Mouse (Mus musculus) v-Abl transformed pro-B cells (cell line): Measurements from ENCODE around the gene Trex1.

ENCODE experiments used
- in situ Hi-C, 2 experiments: fragments of 400-800 bp; cut with MboI; formaldehyde crosslinking; loops; one replicate each; pipeline ENCODE4 v1.15.1; 2025; ENCODE audit not compliant: unreplicated experiment in 2 of 2

Gene Trex1

DNA sequence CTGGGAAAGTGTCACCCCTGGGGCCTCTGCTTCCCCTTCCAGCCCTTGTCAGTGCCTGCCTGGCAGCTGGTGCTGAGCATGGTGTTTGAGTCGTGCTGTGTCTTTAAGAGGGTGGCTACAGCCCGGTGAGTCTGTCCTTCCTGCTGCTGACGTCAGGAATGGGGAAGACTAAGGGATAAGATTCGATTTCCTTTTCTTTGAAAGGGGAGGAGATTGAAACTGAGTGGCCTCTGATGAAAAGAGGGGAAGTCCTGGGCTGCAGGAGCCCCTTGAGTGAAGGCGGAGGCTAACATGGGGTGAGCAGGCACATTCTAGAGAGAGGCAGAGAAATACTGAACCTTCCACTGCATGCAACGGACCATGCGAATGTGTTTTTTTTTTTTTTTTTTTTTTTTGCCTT is 4.8 kb downstream of the Trex1 start:
- in situ Hi-C loops = no loop called here

DNA sequence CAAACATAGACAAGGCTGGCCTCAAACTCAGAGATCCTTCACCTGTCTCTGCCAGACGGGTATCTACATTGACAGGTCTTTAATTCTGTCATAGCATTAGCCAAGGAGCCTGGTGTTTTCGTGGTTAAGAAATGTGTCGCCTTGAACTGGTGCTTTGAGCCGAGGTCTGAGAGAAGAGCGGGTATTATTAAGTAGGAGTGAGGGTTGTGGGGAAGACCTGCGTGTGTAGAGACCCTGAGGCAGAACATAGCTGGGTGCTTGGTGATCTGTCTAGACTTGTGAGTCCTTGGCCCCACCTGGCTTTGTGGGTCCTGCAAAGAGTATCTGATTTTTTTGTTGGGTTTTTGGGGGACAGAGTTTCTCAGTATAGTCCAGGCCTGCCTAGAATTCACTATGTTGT is 5.7 kb downstream of the Trex1 start:
- in situ Hi-C loops = no loop called here

DNA sequence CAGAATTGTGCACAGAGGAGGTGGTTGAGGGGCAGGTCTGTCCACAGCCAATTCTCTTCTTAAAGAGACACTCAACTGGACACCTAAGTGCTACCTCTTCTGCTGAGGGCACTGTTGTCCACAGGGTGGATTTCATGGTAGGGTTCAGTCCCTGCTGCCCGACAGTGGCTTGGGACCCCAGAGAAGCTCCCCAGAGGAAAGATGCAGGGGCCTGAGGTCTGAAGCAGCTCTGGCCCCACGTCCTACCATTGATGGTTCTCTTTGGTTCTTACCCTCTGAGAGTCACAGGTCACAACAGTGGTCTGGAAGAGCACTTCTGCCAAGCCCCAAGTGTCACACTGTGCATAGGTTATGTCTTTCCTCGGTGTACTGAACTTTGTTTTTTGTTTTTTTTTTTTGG is 6.2 kb downstream of the Trex1 start:
- in situ Hi-C loops = no loop called here

DNA sequence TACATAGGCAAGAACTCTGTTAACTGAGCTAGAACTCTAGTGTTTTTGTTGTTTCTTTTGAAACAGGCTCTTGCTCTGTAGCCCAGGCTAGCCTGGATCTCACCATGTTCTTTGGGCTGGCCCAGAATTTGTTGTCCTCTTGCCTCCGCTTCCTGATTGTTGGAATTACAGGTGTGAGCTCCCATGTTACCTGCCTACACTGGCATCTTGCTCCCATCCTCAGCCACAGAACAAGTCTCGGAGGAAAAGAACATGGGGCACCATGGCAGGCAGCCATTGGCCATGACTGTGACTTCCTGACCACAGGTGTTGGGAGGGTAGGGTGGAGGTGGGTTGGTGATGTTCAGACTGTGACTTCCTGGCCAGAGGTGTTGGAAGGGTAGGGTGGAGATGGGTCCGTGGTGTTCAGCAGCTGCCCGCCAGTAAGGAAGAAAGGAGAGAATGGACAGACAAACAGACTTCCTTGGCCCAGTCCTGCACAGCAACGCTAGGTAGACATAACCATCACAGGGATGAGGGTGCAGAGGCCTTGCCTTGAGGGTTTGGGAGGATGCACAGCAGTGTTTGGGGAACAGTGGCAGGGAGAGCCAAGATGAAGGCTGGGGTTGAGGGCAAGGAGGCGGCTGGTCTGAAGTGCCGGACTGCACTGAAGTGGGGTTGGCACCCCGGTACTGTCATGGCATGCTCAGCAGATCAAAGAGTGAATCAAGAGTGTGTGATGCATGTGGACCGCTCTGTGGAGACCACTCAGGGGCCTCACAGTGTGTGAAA is 6.9 kb downstream of the Trex1 start:
- in situ Hi-C loops = no loop called here

DNA sequence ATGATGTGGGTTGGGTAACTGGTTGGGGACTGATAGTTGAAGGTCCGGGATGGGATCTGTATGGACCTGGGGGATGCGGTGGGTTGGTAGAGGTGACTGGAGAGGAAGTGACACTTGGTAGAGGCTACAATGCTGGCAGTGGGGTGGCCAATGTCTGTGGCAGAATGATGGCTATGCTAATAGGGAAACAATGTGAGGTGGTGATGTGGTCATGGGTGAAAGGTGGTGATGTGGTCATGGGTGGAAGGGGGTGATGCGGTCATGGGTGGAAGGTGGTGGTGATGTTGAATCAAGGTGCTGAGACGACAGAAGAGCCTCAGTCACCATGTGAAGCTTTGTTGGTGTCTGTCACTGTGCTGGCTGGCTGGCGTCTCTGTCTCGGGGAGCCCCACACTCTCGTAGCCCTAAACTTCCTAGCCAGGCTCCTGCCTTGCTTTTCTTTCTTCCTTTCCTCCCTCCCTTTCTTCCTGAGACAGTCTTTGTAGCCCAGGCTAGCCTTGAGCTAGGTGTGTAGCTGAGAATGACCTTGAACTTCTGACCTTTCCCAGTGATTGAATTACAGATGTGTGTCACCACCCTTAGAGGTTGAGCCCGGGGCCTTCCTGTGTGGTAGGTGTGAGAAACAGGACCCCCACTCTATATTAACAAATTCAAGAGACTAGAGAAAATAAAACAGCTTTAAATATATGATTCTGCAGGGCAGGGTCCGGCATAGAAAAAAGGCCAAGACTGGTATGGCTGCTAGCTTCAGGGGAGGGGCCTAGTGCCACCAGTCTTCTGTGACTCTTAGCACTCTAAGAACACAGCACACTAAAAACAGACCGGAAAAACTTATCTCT is 7.7 kb downstream of the Trex1 start:
- in situ Hi-C loops = no loop called here

DNA sequence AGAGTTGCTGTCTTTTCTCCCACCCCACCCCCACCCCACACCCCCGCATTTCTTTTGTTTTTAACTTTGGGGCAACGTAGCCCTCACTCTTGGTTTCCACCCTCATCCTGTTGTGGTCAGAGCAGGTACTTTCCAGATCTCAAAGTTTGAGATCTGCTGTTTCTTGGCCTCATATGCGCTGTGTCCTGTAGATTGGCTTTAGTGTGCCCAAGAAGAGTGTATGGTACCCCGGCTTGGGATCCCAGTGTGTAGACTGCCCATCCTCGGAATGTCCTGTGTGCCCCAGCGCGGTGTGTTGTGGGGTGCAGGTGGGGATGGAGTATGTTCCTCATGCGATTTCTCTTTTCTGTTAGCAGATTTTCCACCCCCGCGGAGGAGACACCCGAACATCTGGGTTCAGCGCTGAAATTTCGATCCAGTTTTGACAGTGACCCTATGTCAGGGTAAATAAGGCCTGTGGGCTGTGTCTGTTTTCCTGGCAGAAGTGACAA is 8.5 kb downstream of the Trex1 start:
- in situ Hi-C loops = no loop called here

DNA sequence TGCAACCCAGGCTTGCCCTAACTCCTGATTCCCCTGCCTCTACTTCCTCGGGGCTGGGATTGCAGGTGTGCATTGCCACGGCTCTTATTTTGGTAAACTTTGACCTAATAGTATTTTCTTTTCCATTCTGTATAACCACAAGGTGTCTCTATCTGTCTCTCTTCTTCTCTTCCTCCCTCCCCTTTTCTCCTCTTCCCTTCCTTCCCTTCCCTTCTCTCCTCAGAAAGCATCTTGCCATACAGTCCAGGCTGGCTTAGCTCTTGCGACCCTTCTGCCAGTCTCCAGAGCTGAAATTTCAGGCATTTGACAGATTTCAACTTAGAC is 8.9 kb downstream of the Trex1 start:
- in situ Hi-C loops = no loop called here

DNA sequence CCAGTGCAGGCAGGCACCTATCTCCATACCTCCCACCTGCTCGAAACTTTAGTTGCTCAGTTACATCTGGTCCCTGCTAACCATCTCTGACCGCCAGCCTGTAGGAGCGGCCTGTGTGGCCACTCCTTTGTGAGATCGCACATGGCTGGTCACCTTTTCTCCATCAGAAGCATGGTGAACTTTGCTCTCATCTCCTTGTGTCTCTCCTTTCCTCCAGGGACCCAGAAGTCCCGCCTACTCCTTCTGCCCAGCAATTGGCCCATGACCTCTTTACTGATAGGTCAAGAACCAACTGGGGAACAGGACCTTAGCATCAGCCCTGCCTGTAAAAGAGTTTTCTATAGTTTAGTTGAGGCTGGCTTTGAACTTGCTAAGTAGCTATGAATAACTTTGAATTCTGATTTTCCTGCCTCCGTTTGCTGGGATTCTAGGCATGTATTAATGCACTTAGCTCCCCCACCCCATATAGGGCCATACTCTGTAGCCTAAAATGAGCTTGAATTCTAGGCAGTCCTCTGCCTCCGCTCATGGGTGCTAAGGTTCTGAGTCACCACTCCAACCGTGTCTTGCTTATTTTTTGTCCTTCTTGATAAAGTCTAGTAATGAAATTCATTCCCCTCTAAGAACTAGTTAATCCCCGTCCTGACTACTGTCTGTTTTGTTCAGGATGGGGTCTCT is 9.4 kb downstream of the Trex1 start:
- in situ Hi-C loops = loop anchor here (5.0 kb wide), 2 partner anchors 67 to 72 kb away; no protein-coding TSS in a partner anchor

DNA sequence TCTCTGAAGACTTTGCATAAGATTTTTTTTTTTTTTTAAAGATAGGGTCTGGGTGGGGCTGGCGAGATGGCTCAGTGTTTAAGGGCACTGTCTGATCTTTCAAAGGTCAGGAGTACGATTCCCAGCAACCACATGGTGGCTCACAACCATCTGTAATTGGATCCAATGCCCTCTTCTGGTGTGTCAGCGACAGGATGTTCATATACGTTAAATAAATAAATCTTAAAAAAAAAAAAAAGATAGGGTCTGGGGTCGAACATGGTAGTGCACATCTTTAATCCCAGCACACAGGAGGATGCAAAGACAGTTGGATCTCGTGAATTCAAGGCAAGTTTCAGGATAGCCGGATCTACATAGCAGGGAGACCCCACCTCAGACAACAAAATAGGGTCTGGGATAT is 10.2 kb downstream of the Trex1 start:
- in situ Hi-C loops = loop anchor here (5.0 kb wide), 2 partner anchors 68 to 73 kb away; no protein-coding TSS in a partner anchor

DNA sequence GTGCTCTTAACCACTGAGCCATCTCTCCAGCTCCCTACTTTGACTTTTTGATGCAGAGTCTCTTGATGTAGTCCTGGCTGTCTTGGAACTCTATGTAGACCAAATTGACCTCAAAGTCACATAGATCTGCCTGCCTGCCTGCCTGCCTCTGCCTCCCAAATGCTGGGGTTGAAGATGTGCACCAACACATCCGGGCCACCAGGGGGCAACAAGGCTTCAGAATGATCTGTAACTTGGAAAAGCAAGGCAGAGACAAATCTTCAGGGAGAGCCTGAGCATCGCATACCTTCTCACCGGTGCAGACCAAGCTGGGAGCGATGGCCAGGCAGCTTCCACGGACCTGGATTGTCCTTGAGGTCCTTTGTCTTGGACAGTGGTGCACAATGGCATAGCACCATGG is 13.2 kb downstream of the Trex1 start:
- in situ Hi-C loops = loop anchor here (5.0 kb wide), 2 partner anchors 71 to 76 kb away; no protein-coding TSS in a partner anchor

DNA sequence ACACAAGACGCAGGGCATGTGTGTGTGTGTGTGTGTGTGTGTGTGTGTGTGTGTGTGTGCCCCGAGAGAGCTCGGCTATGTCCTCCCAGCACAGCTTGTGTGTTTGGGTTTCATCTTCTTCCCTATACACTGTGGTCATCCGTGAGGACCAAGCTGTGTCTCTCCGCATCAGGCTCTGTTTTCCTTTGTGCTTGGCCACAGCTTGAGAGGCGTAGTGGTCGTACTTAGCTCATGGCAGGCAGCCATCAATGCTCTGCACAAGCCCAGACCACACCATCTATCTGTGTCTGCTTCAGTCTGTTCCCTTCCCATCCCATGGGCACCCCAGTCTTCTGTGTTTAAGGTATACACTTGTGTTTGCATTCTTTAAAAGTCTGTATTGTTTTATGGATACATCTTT is 18.2 kb downstream of the Trex1 start:
- in situ Hi-C loops = no loop called here

DNA sequence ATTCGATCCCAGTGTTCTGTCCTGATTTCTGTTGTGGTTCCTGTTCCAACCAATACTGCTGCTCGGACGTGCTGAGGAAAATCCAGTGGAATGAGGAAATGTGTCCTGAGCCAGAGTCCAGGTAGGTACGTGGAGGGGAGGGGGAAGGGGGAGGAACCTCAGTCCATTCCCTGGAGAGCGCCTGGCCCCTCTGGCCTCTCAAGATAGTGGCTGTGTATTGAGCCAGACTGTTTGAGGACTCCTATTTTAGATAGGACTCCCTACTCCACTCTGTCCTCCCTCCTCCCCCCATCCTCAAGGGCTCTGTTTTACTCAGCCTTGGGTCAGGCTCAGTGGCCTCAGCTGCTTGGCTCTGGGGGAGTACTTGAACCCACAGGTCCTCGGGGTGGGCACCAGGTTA is 18.6 kb downstream of the Trex1 start:
- in situ Hi-C loops = no loop called here

DNA sequence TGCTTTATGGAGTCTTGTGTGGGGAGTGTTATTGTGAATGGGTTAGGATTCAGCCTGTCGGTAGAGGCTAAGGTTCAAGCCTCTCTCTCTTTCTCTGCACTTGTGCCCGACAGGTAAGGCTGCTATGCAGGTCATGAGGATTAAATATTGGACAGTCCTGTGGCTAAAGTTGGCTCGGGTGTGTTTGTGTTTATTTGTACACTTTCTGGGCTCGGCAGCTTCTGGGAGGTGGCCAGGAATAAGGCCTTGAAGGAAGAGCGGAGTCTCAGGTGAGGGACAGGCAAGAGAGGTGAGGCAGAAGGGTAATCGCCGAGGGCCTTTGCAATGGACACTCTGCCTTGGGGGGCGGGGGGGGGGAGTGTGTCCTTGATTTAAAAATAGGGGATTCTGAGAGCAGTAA is 19.3 kb downstream of the Trex1 start:
- in situ Hi-C loops = no loop called here

DNA sequence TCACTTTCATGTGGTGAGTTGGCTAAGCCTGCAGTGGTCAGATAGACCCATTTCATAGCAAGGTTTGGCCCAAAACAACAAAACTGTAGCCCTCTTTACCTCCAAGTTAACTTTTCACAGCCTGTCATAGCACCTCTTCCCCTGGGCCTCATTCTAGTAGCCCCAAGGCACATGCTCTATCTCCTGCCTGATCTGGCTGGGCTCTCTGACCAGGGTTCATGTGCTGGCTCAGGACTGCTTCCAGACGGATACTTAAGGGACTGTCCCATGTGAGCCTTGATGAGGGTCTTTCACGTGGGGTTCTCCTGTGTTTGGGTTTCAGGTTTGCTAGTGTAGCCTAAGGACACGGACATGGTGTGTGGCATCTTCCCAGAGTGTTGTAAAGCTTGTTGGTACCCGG is 19.9 kb downstream of the Trex1 start:
- in situ Hi-C loops = no loop called here

DNA sequence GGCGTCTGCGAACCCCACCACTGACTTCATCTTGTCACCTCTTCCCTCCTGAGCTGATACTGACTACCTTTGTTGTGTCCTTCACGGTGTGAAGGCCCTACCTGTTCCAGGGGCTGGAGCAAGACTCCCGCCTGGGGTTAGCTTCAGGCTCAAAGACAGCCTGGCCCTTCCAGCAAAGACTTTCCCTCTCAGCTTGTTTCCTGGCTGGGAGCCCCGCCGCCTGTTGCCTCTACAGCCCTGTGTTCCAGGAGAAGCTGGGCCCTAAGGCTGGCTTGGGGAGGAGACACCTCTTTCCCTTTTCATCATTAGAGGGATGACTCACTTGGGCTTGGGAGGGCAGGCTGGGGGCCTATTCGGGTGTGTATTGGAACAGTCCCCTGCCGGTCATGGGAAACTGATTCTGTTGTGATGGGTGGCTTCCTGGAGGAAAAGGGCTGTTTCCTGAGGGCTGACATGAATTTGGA is 20.6 kb downstream of the Trex1 start:
- in situ Hi-C loops = no loop called here

DNA sequence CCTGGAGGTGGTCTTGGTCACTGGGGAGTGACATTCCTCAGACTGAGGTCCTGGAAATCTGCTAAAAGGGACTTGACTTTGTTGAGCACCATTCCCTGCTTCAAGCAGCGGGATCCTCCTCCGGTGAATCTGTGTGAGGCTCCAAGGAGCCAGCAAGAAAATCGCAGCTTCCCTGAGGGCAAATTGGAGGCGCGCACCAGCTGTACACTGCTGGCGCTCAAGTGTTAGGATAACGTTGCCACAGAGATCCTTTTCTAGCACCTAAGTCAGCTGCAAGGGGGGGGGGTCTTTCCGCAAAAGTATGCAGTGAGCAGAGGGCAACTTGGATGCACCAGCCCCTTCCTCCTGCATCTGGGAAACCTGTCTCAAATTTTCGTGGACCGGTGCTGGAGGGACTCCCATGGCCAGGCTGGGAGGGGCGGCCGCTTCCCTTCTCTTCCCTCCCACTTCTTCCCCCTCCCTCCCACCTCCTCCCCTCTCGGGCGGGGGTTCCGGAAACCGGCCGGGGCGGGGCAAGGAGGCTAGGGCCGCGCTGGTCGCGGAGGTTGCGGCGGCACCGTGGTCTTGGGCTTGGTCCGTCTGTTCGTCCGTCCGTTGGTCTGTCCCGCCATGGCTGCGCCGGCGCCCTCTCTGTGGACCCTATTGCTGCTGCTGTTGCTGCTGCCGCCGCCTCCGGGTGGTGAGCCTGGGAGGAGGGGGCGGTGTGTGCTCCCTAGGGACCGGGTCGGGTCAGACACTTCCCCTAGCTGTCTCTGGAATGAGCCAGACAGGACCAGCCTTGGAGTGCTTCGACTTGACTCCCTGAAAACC is 21.2 kb downstream of the Trex1 start, which contains the start of gene Shisa5:
Gene Shisa5, plus strand, starts transcription at position 480 of the 810 bp plus-strand sequence.
- in situ Hi-C loops = no loop called here

DNA sequence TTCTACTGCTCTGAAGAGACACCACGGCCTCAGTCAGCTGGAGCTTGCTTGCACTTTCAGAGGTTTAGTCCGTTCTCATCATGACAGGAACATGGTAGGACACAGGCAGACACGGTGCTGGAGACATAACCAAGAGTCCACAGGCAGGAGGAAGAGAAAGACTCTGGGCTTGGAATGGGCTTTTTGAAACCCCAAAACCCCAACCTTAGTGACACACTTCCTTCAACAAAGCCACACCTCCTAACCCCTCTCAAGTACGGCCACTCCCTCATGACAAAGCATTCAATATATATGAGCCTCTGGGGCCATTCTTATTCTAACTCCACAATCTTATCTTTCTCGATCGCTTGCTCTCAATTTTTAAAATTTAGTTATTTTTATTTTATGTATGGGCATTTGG is 27.1 kb downstream of the Trex1 start:
- in situ Hi-C loops = no loop called here

DNA sequence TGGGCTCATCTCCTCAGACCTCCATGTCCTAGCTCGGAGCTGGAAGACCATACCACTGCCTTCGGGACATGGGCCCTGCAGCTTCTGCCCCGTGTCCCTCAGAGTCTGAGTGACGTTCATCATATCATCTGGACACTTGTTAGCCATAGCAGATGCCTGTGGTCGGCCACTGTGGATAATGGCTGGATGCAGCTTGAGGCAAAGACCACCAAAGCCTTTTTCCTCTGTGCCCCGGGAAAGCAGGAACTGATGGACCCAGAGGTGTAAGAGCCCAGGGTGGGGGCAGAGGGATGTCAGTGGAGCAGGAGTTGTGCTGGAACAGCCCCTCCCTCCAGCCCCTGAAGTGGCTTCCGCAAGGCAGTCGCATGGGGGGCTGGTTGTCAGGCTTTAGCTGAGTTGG is 27.8 kb downstream of the Trex1 start:
- in situ Hi-C loops = no loop called here

DNA sequence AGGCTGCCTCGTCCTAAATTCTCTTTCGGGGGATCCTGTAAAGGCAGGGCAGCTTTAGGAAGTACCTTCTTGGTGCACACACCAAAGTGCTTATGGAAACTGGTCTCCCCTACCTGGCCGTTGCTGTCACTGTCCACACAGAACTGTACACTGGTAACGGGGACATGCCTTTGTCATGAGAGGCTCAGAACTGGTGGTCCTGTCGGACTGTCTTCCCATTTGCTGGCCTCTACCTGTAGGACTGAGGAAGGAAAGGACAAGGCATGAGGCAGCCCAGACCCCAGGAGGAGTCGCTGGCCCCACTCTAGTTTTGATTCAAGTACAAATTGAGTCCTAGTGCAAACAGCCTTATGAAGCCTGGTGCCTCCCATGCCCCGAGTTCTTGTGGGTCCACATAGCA is 28.5 kb downstream of the Trex1 start:
- in situ Hi-C loops = no loop called here

DNA sequence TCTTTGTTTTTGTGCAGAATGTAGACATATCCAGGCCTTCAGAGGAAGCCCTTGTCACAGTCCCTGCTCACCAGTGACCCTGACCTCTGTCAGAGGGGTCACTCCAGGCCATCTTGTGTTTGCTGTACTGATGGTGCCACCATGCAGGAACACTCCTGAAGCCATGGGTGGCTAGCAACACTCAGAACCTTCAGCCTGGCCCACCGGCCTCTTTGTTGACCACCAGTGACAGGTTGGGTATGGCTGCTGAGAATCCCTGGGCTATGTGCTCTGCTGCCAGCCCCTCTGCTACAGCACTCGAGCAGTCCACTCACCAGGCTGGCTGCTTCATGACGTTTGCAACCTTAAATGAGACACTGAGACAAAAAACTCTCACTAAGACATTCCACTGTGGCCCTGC is 29.2 kb downstream of the Trex1 start:
- in situ Hi-C loops = no loop called here
